Mouse (Mus musculus) kidney, adult 2 months (tissue): ENCODE measurements at regions not wholly inside any gene's neighbourhood (a gene's known extent, or its start where the extent isn't known, plus 50 kb on each side); places are given as distances from the start of the nearest gene placed in this dataset.

Experiments
- DNase-seq: peaks from one replicate; pipeline ENCODE4 v3.0.0; 2021
- H3K27ac ChIP-seq: fragments of 200-500 bp; 2 replicates; pipeline ENCODE4 v1.5.1; 2012; ENCODE audit warnings: low read depth, low read length, control low read depth, inconsistent platforms; ENCODE audit not compliant: insufficient read depth
- H3K27me3 ChIP-seq: fragments of 200-500 bp; replicated peaks from 2 replicates; pipeline ENCODE4 v1.6.1; 2012; ENCODE audit warnings: mild to moderate bottlenecking, moderate library complexity, low read length, inconsistent platforms; ENCODE audit not compliant: control insufficient read depth, insufficient read depth
- H3K36me3 ChIP-seq: fragments of 200-500 bp; 2 replicates; pipeline ENCODE4 v1.6.1; 2012; ENCODE audit warnings: mild to moderate bottlenecking, moderate library complexity, low read length, inconsistent platforms; ENCODE audit not compliant: control insufficient read depth, insufficient read depth
- H3K4me1 ChIP-seq: fragments of 200-500 bp; 2 replicates; pipeline ENCODE4 v1.6.1; 2011; ENCODE audit warnings: low read length; ENCODE audit not compliant: control insufficient read depth, insufficient read depth
- H3K4me3 ChIP-seq: fragments of 200-500 bp; 2 replicates; pipeline ENCODE4 v1.5.1; 2011; ENCODE audit warnings: mild to moderate bottlenecking, low read depth, low read length, control low read depth; ENCODE audit not compliant: insufficient read depth
- CTCF ChIP-seq: fragments of 200-500 bp; conservative IDR thresholded peaks from 2 replicates; pipeline ENCODE4 v1.5.1; 2011; ENCODE audit warnings: low read depth, mild to moderate bottlenecking, control low read depth, low read length, moderate library complexity, mixed read lengths; ENCODE audit not compliant: insufficient read depth, insufficient read length
- POLR2A ChIP-seq: fragments of 200-500 bp; IDR thresholded peaks from one replicate; pipeline ENCODE4 v1.6.1; 2011; ENCODE audit warnings: low read depth, low read length, control low read depth
- WGBS: fragments of 180-500 bp; shearing (Covaris S2); methylation state at CpG from one replicate; pipeline ENCODE4 v1.1.7; 2018; 5-methylcytosine and 5-hydroxymethylcytosine counted together

GRCm38 (mm10) chr17:75716458-75716857 is 164.7 kb upstream of the Fam98a start:
- Histone ChIP-seq H3K27ac (no peak overlapping the region), H3K4me3 (no peak overlapping the region), H3K4me1 (no peaks in the 10 kb centered on the region), H3K36me3 (no peaks in the 10 kb centered on the region), H3K27me3 (no peaks in the 10 kb centered on the region)
- no peak for DNase-seq
- TF ChIP-seq POLR2A: no peak
- TF ChIP-seq CTCF: no peak
- 91% methylated on average over 4 of the region's 4 CpGs for WGBS

GRCm38 (mm10) chr17:75714578-75714977 is 162.8 kb upstream of the Fam98a start:
- H3K27ac ChIP-seq: no peak overlapping the region
- no peak overlapping the region for H3K4me3 ChIP-seq
- no peaks in the 10 kb centered on the region for H3K36me3 ChIP-seq
- TF ChIP-seq POLR2A (no peak), CTCF (no peak)
- no peaks in the 10 kb centered on the region for H3K4me1 ChIP-seq
- H3K27me3 ChIP-seq: no peaks in the 10 kb centered on the region
- no peak for DNase-seq

GRCm38 (mm10) chr17:75714059-75714458 is 162.3 kb upstream of the Fam98a start:
- Histone ChIP-seq H3K36me3 (no peaks in the 10 kb centered on the region), H3K27me3 (no peaks in the 10 kb centered on the region), H3K4me1 (no peaks in the 10 kb centered on the region), H3K4me3 (no peak overlapping the region), H3K27ac (no peak overlapping the region)
- WGBS: 77% methylated on average over 1 of the region's 1 CpGs
- DNase-seq: no peak
- no peak for TF ChIP-seq CTCF

GRCm38 (mm10) chr17:75707687-75708086 is 155.9 kb upstream of the Fam98a start:
- Histone ChIP-seq H3K36me3 (no peaks in the 10 kb centered on the region), H3K4me3 (no peak overlapping the region)
- WGBS: 79% methylated on average over 4 of the region's 4 CpGs

GRCm38 (mm10) chr17:75705357-75705756 is 153.6 kb upstream of the Fam98a start:
- H3K4me3 ChIP-seq: no peak overlapping the region
- DNase-seq: no peak
- H3K27me3 ChIP-seq: no peaks in the 10 kb centered on the region
- WGBS: 57% methylated on average over 2 of the region's 2 CpGs
- no peaks in the 10 kb centered on the region for H3K4me1 ChIP-seq
- no peak overlapping the region for H3K27ac ChIP-seq
- H3K36me3 ChIP-seq: no peaks in the 10 kb centered on the region
- TF ChIP-seq CTCF: no peak
- no peak for TF ChIP-seq POLR2A

More at GRCm38 (mm10) chr17:75707687-75708086, 155.9 kb upstream of the Fam98a start:
- H3K27me3 ChIP-seq: no peaks in the 10 kb centered on the region
- H3K27ac ChIP-seq: no peak overlapping the region
- no peak for DNase-seq
- TF ChIP-seq POLR2A (no peak), CTCF (no peak)
- H3K4me1 ChIP-seq: no peaks in the 10 kb centered on the region

- DNase-seq: no peak
- Histone ChIP-seq H3K4me1 (no peaks in the 10 kb centered on the region), H3K36me3 (no peaks in the 10 kb centered on the region), H3K27me3 (no peaks in the 10 kb centered on the region), H3K4me3 (no peak overlapping the region), H3K27ac (no peak overlapping the region)
- 25% methylated on average over 8 of the region's 8 CpGs for WGBS
- TF ChIP-seq CTCF (no peak), POLR2A (no peak)
These were observed 152.1 kb upstream of the Fam98a start for GRCm38 (mm10) chr17:75703865-75704264.

GRCm38 (mm10) chr17:75696729-75697103 is 145.0 kb upstream of the Fam98a start:
- TF ChIP-seq POLR2A (no peak), CTCF (no peak)
- no peak for DNase-seq
- Histone ChIP-seq H3K4me1 (no peaks in the 10 kb centered on the region), H3K36me3 (no peaks in the 10 kb centered on the region), H3K27me3 (no peaks in the 10 kb centered on the region), H3K27ac (no peak overlapping the region), H3K4me3 (no peak overlapping the region)
- WGBS: 86% methylated on average over 3 of the region's 3 CpGs

GRCm38 (mm10) chr17:75696103-75696728 is 144.5 kb upstream of the Fam98a start:
- Histone ChIP-seq H3K27ac (no peak overlapping the region), H3K4me1 (no peaks in the 10 kb centered on the region), H3K4me3 (no peak overlapping the region), H3K36me3 (no peaks in the 10 kb centered on the region), H3K27me3 (no peaks in the 10 kb centered on the region)
- WGBS: 73% methylated on average over 5 of the region's 5 CpGs
- TF ChIP-seq POLR2A: no peak
- no peak for TF ChIP-seq CTCF
- DNase-seq: no peak
